Mouse (Mus musculus) testis, adult 2 months (tissue): Measurements from ENCODE around the gene Thada. TPM values are rescaled to one million over a fixed set of nuclear protein-coding genes. Genes with fewer than 3 reads are reported as not detected.

Source experiments
- H3K27ac ChIP-seq: fragments of 200-500 bp; 2 replicates; pipeline ENCODE4 v1.5.1; 2012; ENCODE audit warnings: low read depth, low read length; ENCODE audit not compliant: control insufficient read depth, insufficient read depth
- H3K27me3 ChIP-seq: fragments of 200-500 bp; 2 replicates; pipeline ENCODE4 v1.6.1; 2012; ENCODE audit warnings: mild to moderate bottlenecking, low read length, moderate library complexity; ENCODE audit not compliant: control insufficient read depth, insufficient read depth
- H3K36me3 ChIP-seq: fragments of 200-500 bp; 2 replicates; pipeline ENCODE4 v1.6.1; 2012; ENCODE audit warnings: mild to moderate bottlenecking, low read length; ENCODE audit not compliant: control insufficient read depth, insufficient read depth
- H3K4me1 ChIP-seq: fragments of 200-500 bp; 2 replicates; pipeline ENCODE4 v1.6.1; 2012; ENCODE audit warnings: low read length; ENCODE audit not compliant: control insufficient read depth, insufficient read depth
- H3K4me3 ChIP-seq: fragments of 200-500 bp; 2 replicates; pipeline ENCODE4 v1.5.1; 2012; ENCODE audit warnings: low read depth, mild to moderate bottlenecking, low read length, moderate library complexity, mixed read lengths; ENCODE audit not compliant: control insufficient read depth
- CTCF ChIP-seq: fragments of 200-500 bp; IDR thresholded peaks from 2 replicates; pipeline ENCODE4 v1.5.1; 2012; ENCODE audit warnings: low read depth, mild to moderate bottlenecking, inconsistent platforms, low read length, moderate library complexity; ENCODE audit not compliant: control insufficient read depth, insufficient read depth, insufficient replicate concordance
- POLR2A ChIP-seq: fragments of 200-500 bp; IDR thresholded peaks from 2 replicates; pipeline ENCODE4 v1.6.1; 2012; ENCODE audit warnings: low read depth, mild to moderate bottlenecking, inconsistent platforms, low read length, moderate library complexity; ENCODE audit not compliant: control insufficient read depth
- polyA plus RNA-seq: library from polyadenylated mRNA; depleted of rRNA; stranded (reverse); fragments of >200 nt; gene quantifications from 2 replicates; pipeline ENCODE4 v1.2.3, GENCODE M21; 2012

Thada gene
- polyA plus RNA-seq, 1 experiment = 15.8 TPM

DNA sequence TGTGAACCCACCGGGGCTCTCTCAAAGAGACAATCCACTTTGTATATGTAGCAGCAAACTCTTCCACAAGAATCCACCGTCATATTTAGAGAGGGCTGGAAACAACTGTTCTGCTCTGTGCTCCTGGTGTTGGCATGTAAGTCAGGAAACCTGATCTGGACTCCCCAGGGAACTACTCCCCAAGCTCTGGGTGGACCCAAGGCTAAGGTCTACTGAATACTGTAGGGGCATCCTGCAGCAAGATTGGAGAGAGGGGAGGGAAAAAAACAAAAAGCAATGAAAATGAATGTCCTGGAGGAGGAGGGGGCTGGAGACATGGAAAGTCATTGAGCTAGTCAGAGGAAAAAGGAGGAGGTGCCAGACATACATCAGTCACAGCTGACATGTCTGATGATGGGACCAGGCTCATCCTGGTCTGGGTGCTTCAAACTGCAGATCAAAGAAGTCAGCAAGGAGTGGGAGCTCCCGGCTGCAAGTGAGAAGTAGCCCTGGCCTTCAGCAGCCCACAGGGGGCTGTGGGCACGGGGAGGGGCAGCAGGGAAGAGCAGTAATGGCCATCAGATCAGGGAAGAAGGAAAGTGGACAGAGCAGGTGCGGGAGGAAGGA lies 208.0 kb downstream of the Thada start:
- Histone ChIP-seq H3K36me3 (no peaks in the 10 kb centered on the region), H3K4me1 (no peaks in the 10 kb centered on the region), H3K4me3 (no peak overlapping the region), H3K27ac (no peak overlapping the region), H3K27me3 (no peaks in the 10 kb centered on the region)
- no peak for TF ChIP-seq CTCF
- TF ChIP-seq POLR2A = no peak

DNA sequence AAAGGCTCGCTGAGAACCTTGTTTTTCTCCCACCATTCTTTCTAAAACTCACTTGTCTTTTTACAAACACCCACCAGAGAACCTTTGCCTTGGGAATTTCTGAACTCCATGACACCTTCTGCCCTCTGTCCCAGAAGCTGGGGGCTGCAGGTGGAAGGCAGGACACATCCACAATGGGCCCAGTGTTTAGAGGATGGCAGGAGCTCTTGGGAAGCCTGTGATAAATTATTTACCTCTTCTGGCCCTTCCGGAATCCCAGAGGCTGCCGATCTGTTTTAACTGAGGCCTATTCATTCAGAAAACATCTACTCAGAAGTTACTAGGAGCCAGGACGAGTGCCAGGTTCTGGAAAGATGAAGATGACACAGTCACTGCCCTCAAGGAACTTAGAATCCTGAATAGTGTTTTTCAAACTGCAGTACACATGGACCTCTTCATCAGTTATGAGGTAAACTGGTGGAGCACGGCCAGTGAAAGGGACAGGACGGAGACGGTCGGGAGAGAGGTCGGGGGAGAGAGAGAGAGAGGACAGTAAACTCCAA lies 209.7 kb downstream of the Thada start:
- Histone ChIP-seq H3K27ac (no peak overlapping the region), H3K4me1 (no peaks in the 10 kb centered on the region), H3K4me3 (no peak overlapping the region), H3K27me3 (no peaks in the 10 kb centered on the region), H3K36me3 (no peaks in the 10 kb centered on the region; the same call in 1 of the 2 replicates)
- no peak for TF ChIP-seq CTCF
- no peak for TF ChIP-seq POLR2A

DNA sequence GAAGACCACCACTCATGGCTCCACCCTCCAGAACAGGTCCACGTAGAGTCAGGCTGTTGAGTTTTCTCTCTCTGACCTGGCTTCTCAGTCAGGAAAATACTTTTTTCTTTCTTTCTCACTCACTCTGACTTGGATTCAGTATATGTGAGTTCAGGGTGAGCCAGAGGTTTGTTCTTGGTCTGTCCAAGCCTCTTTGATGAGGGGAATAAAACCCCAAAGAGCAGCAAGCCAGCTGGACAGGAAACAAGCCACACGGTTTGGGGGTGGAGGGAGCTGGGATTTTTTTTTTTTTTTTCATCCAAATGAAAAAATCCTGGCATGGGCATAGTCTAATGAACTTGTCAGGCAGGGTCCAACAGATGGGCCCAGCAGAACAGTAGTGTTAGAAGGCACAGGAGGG lies 210.2 kb downstream of the Thada start:
- Histone ChIP-seq H3K27ac (no peak overlapping the region), H3K4me1 (no peaks in the 10 kb centered on the region), H3K4me3 (no peak overlapping the region), H3K27me3 (no peaks in the 10 kb centered on the region), H3K36me3 (no peaks in the 10 kb centered on the region; the same call in 1 of the 2 replicates)
- TF ChIP-seq POLR2A = no peak

DNA sequence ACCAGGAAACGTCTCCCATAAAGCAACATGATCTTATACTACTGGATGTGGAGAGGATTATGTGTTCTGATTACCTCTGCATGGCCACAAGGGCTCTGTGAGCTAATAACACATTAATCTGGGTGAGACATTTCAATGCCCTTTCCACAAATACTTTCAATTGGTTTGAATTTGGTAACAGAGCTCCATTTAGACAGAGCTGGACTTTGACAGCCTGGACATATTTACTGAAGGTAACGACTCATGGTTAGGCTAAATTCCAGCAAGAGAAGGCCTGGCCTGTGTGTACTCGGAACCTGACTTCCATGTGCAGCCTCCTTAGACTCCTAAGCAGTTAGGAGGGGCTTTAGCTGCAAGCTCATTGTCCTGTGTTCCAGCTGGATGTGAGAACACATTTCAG lies 214.6 kb downstream of the Thada start:
- H3K4me3 ChIP-seq = no peak overlapping the region
- TF ChIP-seq CTCF = no peak
- no peak for TF ChIP-seq POLR2A
- H3K27me3 ChIP-seq = no peaks in the 10 kb centered on the region
- no peaks in the 10 kb centered on the region; the same call in 1 of the 2 replicates for H3K36me3 ChIP-seq
- H3K27ac ChIP-seq = no peak overlapping the region
- no peaks in the 10 kb centered on the region for H3K4me1 ChIP-seq

DNA sequence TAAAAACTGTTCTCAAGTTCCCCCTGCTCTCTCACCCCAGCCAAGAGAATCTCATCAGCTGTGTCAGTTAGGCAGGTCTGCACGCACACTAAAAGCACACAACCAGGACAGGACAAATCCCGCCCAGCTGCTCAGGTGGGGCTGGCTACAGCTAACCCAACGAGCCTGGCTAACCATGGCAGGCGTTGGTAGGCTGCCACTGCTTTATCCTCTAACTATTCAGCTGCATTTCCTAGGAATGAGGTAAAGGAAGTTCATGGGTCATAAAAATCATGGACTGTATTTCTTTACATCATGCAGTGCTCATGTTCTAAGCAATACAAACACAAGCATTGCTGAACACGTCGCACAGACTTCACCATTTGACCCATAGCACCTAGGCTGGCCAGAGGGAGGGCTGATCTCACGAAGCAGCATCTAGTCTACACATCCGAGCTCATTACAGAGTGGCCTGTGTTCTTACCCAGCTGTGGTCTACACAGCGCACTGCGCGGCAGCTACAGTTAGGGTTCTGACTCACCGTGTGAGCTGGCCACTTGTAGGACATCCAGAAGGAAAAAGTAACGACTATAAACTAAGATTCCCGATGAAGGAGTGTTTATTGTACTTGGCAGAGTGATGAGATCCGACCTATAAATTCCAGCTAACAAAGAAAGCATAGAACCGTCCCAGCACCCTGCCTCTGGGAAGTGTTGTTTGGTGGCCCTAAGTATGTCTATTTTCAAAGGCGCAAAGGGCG lies 221.7 kb downstream of the Thada start:
- Histone ChIP-seq H3K4me1 (no peaks in the 10 kb centered on the region), H3K27me3 (no peaks in the 10 kb centered on the region), H3K27ac (no peak overlapping the region), H3K36me3 (no peaks in the 10 kb centered on the region), H3K4me3 (no peak overlapping the region)
- no peak for TF ChIP-seq POLR2A
- TF ChIP-seq CTCF = no peak

DNA sequence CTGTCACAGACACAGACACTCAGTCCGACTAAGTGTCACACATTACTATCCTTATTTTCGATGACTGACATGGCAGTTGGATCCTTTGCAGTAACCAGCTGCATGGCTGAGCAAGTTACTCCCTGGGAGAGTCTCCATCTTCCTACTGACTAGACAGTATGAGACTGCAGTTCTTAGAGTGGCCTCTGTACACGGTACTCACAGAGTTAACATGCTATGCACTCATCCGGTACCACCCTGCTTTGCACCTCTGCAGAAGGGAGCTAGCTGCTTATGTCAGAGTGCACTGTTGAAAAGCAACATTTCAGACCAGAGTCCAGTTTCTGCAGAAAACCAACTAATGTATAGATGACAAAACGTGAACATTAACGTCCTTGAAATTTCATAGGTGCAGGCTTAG lies 222.2 kb downstream of the Thada start:
- Histone ChIP-seq H3K36me3 (no peaks in the 10 kb centered on the region), H3K27ac (no peak overlapping the region), H3K27me3 (no peaks in the 10 kb centered on the region), H3K4me1 (no peaks in the 10 kb centered on the region), H3K4me3 (no peak overlapping the region)
- TF ChIP-seq POLR2A = no peak
- TF ChIP-seq CTCF = no peak

DNA sequence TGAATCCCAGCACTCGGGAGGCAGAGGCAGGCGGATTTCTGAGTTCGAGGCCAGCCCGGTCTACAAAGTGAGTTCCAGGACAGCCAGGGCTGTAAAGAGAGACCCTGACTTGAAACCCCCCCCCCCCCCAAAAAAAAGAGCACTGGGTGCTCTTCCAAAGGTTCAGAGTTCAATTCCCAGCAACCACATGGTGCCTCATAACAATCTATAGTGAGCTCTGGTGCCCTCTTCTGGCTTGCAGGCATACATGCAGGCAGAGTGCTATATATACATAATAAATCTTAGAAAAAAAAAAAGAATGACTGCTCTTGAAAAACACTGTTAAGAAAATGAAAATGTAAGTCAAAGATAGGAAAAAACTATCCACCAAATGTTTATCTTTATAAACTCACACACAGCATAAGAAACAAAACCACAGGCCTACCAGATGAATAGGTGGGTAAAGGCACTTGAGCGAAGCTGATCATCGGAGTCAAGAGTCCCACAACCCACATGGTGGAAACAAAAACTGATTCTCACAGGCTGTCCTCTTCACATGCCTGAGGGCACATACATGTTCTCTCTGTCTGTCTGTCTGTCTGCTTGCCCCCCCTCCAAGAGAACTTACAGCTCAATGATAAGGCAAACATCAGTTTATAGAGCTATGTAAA lies 224.6 kb downstream of the Thada start:
- H3K4me3 ChIP-seq = no peak overlapping the region
- no peaks in the 10 kb centered on the region for H3K36me3 ChIP-seq
- H3K27me3 ChIP-seq = no peaks in the 10 kb centered on the region
- TF ChIP-seq CTCF (no peak), POLR2A (no peak)
- H3K4me1 ChIP-seq = no peaks in the 10 kb centered on the region; the same call in 1 of the 2 replicates
- H3K27ac ChIP-seq = no peak overlapping the region
